Mouse (Mus musculus): ENCODE measurements at regions not wholly inside any gene's neighbourhood (a gene's known extent, or its start where the extent isn't known, plus 50 kb on each side); places are given as distances from the start of the nearest gene placed in this dataset.

DNA sequence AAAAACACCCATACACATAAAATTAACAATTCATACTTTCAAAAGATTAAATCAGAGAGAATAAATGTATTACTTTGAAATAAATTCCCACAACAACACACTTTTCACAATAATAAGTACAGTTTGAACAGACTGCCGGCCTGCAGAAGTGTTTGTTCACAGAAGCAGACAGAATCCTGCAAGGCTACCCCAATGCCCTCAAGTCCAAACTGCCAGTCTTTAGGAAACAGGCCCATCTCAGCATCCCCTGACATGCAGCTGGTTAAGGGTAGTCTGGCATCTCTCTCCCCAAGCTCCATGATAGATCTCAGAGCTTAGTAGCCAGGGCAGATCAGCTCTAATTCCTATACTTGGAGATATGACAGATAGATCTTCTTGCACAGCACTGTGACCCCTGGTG lies 178.5 kb upstream of the Rreb1 start:
- no peaks in the 10 kb centered on the region for H3K4me1 ChIP-seq (ENCODE audit: insufficient read depth)
- no peaks in the 10 kb centered on the region for H3K36me3 ChIP-seq (ENCODE audit: insufficient read depth)
- ATAC-seq (ENCODE audit: insufficient read depth), result no peak
- H3K4me2 ChIP-seq, result no peak overlapping the region
- WGBS, result 91% methylated on average over 1 of the region's 1 CpGs
- no peak overlapping the region for H3K9ac ChIP-seq
- no peak overlapping the region for H3K4me3 ChIP-seq (ENCODE audit: low read depth, low read length)
- no peaks in the 10 kb centered on the region for H3K27me3 ChIP-seq (ENCODE audit: insufficient read depth, low read length)
- no peak for TF ChIP-seq CTCF (IDR thresholded peaks at IDR 0.05; ENCODE audit: low read depth)
- H3K27ac ChIP-seq (ENCODE audit: low read depth), result no peak overlapping the region
- no peak for DNase-seq
- no peaks in the 10 kb centered on the region for H3K9me3 ChIP-seq (ENCODE audit: low read depth, low read length)

DNA sequence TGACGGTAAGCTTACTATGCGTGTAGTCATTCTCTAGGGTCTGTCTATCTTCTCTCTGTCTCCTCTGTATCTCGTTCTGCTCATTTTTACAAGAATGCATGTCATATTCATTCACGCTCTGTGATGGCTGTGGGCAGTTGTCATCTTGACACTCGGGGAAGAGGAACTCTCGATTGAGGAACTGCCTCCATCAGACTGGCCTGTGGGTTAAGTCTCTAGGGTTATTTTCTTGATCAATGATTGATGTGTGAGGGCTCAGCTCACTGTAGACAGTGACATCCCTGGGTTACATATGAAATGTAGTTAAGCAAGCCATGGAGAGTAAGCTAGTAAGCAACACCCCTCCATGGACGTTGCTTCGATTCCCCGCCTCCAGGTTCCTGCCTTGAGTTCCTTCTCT lies 178.0 kb upstream of the Rreb1 start:
- Histone ChIP-seq H3K4me1 (ENCODE audit: insufficient read depth) (no peaks in the 10 kb centered on the region), H3K9ac (no peak overlapping the region), H3K27ac (ENCODE audit: low read depth) (no peak overlapping the region), H3K9me3 (ENCODE audit: low read depth, low read length) (no peaks in the 10 kb centered on the region), H3K27me3 (ENCODE audit: insufficient read depth, low read length) (no peaks in the 10 kb centered on the region), H3K36me3 (ENCODE audit: insufficient read depth) (no peaks in the 10 kb centered on the region), H3K4me2 (no peak overlapping the region), H3K4me3 (ENCODE audit: low read depth, low read length) (no peak overlapping the region)
- no peak for DNase-seq
- 87% methylated on average over 9 of the region's 9 CpGs for WGBS
- no peak for ATAC-seq (ENCODE audit: insufficient read depth)
- no peak for TF ChIP-seq CTCF (IDR thresholded peaks at IDR 0.05; ENCODE audit: low read depth)

DNA sequence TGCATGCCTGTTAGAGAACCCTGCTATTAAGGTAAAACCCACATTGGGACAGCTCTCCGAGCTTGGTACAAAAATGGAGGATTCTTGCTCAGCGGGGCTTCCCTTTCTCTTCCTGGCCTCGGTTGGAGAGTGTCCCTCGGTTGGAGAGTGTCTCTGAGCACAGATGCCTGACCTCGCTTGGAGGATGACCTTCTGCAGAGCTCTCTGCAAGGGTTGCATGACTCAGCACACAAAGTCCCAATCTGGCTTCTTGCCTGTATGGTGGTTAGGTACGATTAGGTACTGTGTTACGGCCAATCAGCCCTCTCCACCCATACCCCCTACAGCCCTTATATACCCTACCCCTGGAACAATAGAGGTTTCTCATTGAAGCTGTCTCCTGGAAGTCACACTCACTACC lies 177.1 kb upstream of the Rreb1 start:
- Histone ChIP-seq H3K4me1 (ENCODE audit: insufficient read depth) (no peaks in the 10 kb centered on the region), H3K9me3 (ENCODE audit: low read depth, low read length) (no peaks in the 10 kb centered on the region), H3K9ac (no peak overlapping the region), H3K27me3 (ENCODE audit: insufficient read depth, low read length) (no peaks in the 10 kb centered on the region), H3K27ac (ENCODE audit: low read depth) (no peak overlapping the region), H3K4me3 (ENCODE audit: low read depth, low read length) (no peak overlapping the region), H3K4me2 (no peak overlapping the region), H3K36me3 (ENCODE audit: insufficient read depth) (no peaks in the 10 kb centered on the region)
- ATAC-seq (ENCODE audit: insufficient read depth), result no peak
- TF ChIP-seq CTCF (IDR thresholded peaks at IDR 0.05; ENCODE audit: low read depth), result no peak
- DNase-seq, result no peak
- 75% methylated on average over 7 of the region's 7 CpGs for WGBS

DNA sequence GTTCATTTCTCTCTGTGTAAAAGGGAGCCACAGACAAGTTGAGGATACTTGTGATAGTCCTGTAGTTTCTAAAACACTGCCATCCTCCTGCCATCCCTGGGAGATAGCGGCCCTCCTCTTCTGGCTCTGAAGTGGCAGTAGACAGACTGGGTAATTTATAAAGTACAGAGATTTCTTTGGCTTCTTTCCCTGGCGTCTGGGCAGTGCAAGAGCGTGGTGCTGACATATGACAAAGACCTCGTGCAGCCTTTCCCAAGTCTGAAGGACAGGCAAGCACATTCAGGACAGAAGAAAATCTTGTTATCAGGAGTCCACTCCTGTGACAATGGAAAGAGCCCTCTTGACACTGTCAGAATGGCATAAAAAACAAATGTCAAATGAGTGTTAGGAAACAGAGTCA lies 175.9 kb upstream of the Rreb1 start:
- H3K9ac ChIP-seq, result no peak overlapping the region
- DNase-seq, result peak; percentile 54
- no peak overlapping the region for H3K4me3 ChIP-seq (ENCODE audit: low read depth, low read length)
- H3K9me3 ChIP-seq (ENCODE audit: low read depth, low read length), result no peaks in the 10 kb centered on the region
- no peaks in the 10 kb centered on the region for H3K4me1 ChIP-seq (ENCODE audit: insufficient read depth)
- H3K27ac ChIP-seq (ENCODE audit: low read depth), result no peak overlapping the region
- no peak overlapping the region for H3K4me2 ChIP-seq
- ATAC-seq (ENCODE audit: insufficient read depth), result no peak; the same call in 1 of the 2 replicates
- H3K36me3 ChIP-seq (ENCODE audit: insufficient read depth), result no peaks in the 10 kb centered on the region
- H3K27me3 ChIP-seq (ENCODE audit: insufficient read depth, low read length), result no peaks in the 10 kb centered on the region
- WGBS, result 22% methylated on average over 4 of the region's 4 CpGs
- no peak for TF ChIP-seq CTCF (IDR thresholded peaks at IDR 0.05; ENCODE audit: low read depth)

DNA sequence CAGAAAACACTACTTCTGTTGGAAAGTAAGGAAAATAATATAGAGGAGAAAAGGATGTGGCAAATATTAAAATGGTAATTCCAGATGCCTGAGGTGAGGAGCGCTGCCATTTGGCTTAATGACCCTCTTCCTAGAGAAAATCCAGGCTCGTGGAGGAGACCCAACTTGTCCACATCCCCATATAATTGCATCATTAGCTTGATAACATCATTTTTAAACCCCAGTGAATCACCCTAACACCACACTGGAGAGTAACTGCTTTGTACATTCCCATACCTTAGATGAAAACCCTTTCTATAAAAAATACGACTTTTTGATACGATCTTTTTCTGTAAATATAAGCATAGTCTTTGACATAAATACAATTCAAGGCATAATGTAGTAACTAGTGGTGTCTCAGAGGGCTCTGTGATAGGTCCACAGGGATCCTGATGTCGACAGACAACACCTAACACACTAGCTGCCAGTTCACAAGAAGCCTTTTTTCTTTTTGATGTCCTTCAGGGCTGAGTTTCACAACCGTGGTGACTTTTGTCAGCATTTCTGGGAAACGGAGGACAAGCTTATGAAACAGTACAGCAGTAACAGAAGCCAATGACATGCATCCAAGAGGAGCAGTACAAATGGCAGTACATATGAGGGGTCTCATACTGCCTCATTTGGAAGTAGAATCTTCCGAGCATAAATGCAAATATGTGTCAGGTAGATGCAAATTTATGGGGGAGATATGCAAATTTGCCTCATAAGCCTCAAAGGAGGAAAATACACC lies 174.8 kb upstream of the Rreb1 start:
- H3K27me3 ChIP-seq (ENCODE audit: insufficient read depth, low read length), result no peaks in the 10 kb centered on the region
- no peaks in the 10 kb centered on the region for H3K4me1 ChIP-seq (ENCODE audit: insufficient read depth)
- no peak overlapping the region for H3K27ac ChIP-seq (ENCODE audit: low read depth)
- 70% methylated on average over 8 of the region's 8 CpGs for WGBS
- TF ChIP-seq CTCF (IDR thresholded peaks at IDR 0.05; ENCODE audit: low read depth), result no peak
- no peak overlapping the region for H3K9ac ChIP-seq
- no peaks in the 10 kb centered on the region for H3K9me3 ChIP-seq (ENCODE audit: low read depth, low read length)
- no peaks in the 10 kb centered on the region for H3K36me3 ChIP-seq (ENCODE audit: insufficient read depth)
- DNase-seq (no peak), ATAC-seq (ENCODE audit: insufficient read depth) (no peak)
- no peak overlapping the region for H3K4me2 ChIP-seq
- no peak overlapping the region for H3K4me3 ChIP-seq (ENCODE audit: low read depth, low read length)

DNA sequence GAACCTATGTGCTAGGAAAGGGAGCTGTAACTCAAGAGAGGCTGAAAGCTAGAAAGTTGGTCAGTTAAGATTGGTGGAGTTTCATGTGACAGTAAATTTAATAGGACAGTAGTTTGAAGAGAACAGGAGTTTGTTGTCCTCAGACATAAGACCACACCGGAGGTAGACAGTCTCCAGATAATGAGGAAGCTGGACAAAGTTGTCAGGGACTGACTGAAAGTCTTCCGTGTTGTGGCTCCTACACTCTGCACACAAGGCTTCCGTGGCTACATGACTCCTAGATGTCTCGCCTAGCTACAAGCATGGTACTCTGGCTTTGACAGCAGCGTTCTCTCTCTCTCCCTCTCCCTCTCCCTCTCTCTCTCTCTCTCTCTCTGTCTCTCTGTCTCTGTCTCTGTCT lies 171.9 kb upstream of the Rreb1 start:
- DNase-seq (no peak), ATAC-seq (ENCODE audit: insufficient read depth) (no peak)
- no peak overlapping the region for H3K9ac ChIP-seq
- H3K27me3 ChIP-seq (ENCODE audit: insufficient read depth, low read length), result no peaks in the 10 kb centered on the region
- no peaks in the 10 kb centered on the region for H3K4me1 ChIP-seq (ENCODE audit: insufficient read depth)
- H3K36me3 ChIP-seq (ENCODE audit: insufficient read depth), result no peaks in the 10 kb centered on the region
- no peak for TF ChIP-seq CTCF (IDR thresholded peaks at IDR 0.05; ENCODE audit: low read depth)
- H3K9me3 ChIP-seq (ENCODE audit: low read depth, low read length), result no peaks in the 10 kb centered on the region
- no peak overlapping the region for H3K4me2 ChIP-seq
- H3K4me3 ChIP-seq (ENCODE audit: low read depth, low read length), result no peak overlapping the region
- H3K27ac ChIP-seq (ENCODE audit: low read depth), result no peak overlapping the region
- WGBS, result 82% methylated on average over 5 of the region's 5 CpGs

DNA sequence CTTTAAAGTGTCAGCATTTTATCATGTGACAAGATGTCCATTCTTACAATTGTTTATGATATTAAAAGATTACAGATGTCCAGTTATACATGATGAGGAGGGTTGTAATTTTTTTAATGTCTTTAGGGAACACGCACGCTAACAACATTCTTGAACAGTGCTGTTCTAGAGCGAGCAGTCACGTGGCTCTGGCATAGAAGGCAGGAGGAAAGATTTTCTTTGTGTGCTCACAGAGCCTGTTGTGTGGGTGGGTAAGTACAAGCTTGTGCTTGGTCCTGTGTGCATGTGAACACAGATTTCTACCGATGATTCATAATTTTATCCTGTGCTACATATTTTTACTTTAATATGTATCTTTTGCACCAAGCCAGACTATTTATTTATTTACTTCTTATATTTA lies 169.1 kb upstream of the Rreb1 start:
- ATAC-seq (ENCODE audit: insufficient read depth) (no peak), DNase-seq (no peak)
- Histone ChIP-seq H3K4me1 (ENCODE audit: insufficient read depth) (no peaks in the 10 kb centered on the region), H3K4me3 (ENCODE audit: low read depth, low read length) (no peak overlapping the region), H3K9ac (no peak overlapping the region), H3K4me2 (no peak overlapping the region), H3K9me3 (ENCODE audit: low read depth, low read length) (no peaks in the 10 kb centered on the region), H3K27me3 (ENCODE audit: insufficient read depth, low read length) (no peaks in the 10 kb centered on the region), H3K27ac (ENCODE audit: low read depth) (no peak overlapping the region), H3K36me3 (ENCODE audit: insufficient read depth) (no peaks in the 10 kb centered on the region)
- no peak for TF ChIP-seq CTCF (IDR thresholded peaks at IDR 0.05; ENCODE audit: low read depth)
- WGBS, result 55% methylated on average over 5 of the region's 5 CpGs
